Mouse (Mus musculus) G1E (cell line): ENCODE measurements around the gene Angpt4. TPM values are rescaled to one million over a fixed set of nuclear protein-coding genes. Genes with fewer than 3 reads are reported as not detected.

Source experiments
- ATAC-seq: 2 replicates; pipeline ENCODE4 v1.8.0; 2016; ENCODE audit warnings: mild to moderate bottlenecking; ENCODE audit not compliant: insufficient number of reproducible peaks, poor library complexity, low FRiP score, severe bottlenecking; ENCODE audit errors: extremely low read depth
- DNase-seq: peaks from one replicate; pipeline ENCODE4 v3.0.0; 2012; ENCODE audit warnings: low spot score
- H3K27me3 ChIP-seq: 2 replicates; pipeline ENCODE4 v1.6.1; 2012; ENCODE audit warnings: mild to moderate bottlenecking, low read length, inconsistent platforms; ENCODE audit not compliant: insufficient read depth
- H3K36me3 ChIP-seq: replicated peaks from 2 replicates; pipeline ENCODE3; 2012; ENCODE audit warnings: mild to moderate bottlenecking, inconsistent platforms
- H3K4me1 ChIP-seq: 2 replicates; pipeline ENCODE4 v1.6.1; 2012; ENCODE audit warnings: low read depth, low read length, inconsistent platforms, mixed read lengths; ENCODE audit not compliant: insufficient read depth
- H3K4me3 ChIP-seq: 2 replicates; pipeline ENCODE4 v1.5.1; 2012; ENCODE audit warnings: low read depth, mild to moderate bottlenecking, inconsistent platforms, low read length, moderate library complexity, mixed read lengths
- H3K9me3 ChIP-seq: replicated peaks from 2 replicates; pipeline ENCODE4 v1.6.1; 2012; ENCODE audit warnings: inconsistent platforms
- CTCF ChIP-seq: IDR thresholded peaks from 2 replicates; pipeline ENCODE4 v1.5.1; 2012; ENCODE audit warnings: low read depth, low read length, inconsistent platforms, mixed read lengths
- GATA1 ChIP-seq: IDR thresholded peaks from 2 replicates; pipeline ENCODE4 v1.6.1; 2012; ENCODE audit warnings: borderline replicate concordance, low read length, inconsistent platforms, mixed read lengths
- GATA2 ChIP-seq: IDR thresholded peaks from 2 replicates; pipeline ENCODE4 v1.6.1; 2012; ENCODE audit warnings: low read depth, low read length, inconsistent platforms, borderline replicate concordance
- POLR2AphosphoS5 ChIP-seq: IDR thresholded peaks from 2 replicates; pipeline ENCODE4 v1.6.1; 2012; ENCODE audit warnings: low read depth, low read length, inconsistent platforms; ENCODE audit not compliant: insufficient replicate concordance
- TAL1 ChIP-seq: conservative IDR thresholded peaks from 2 replicates; pipeline ENCODE4 v1.6.1; 2012; ENCODE audit warnings: low read depth, low read length, inconsistent platforms, mixed read lengths
- polyA plus RNA-seq: library from polyadenylated mRNA; stranded (reverse); fragments of >175 nt; gene quantifications from 2 replicates; pipeline ENCODE4 v1.2.3, GENCODE M21; 2012
- total RNA-seq, 2 experiments: library from RNA; stranded (forward) in 1 of 2; stranded (reverse) in 1 of 2; fragments of 200-1000 nt in 1 of 2; fragments of >200 nt in 1 of 2; fragmentation: Nextera tagmentation in 1 of 2; gene quantifications; 2 replicates each; pipeline ENCODE4 v1.2.3; 2014 to 2017

Gene Angpt4
- total and polyA plus RNA-seq, 3 experiments: not detected

GRCm38 (mm10) chr2:151967792-151968191 is 56.8 kb downstream of the Angpt4 start:
- H3K4me3 ChIP-seq: no peak overlapping the region
- H3K9me3 ChIP-seq: no peaks in the 10 kb centered on the region
- no peaks in the 10 kb centered on the region for H3K27me3 ChIP-seq
- H3K36me3 ChIP-seq: peaks cover 56% of the 10 kb centered on the region
- peaks cover 16% of the 10 kb centered on the region for H3K4me1 ChIP-seq
- ATAC-seq (no peak), DNase-seq (no peak)
- no peak for TF ChIP-seq POLR2AphosphoS5
- no peak for TF ChIP-seq CTCF
- no peak for TF ChIP-seq GATA2
- no peak for TF ChIP-seq TAL1
- no peak for TF ChIP-seq GATA1

- Histone ChIP-seq H3K36me3 (peaks cover 62% of the 10 kb centered on the region), H3K9me3 (no peaks in the 10 kb centered on the region), H3K27me3 (no peaks in the 10 kb centered on the region), H3K4me1 (peaks cover 20% of the 10 kb centered on the region), H3K4me3 (no peak overlapping the region)
- ATAC-seq (no peak), DNase-seq (no peak)
- no peak for TF ChIP-seq GATA1
- TF ChIP-seq CTCF: no peak
- no peak for TF ChIP-seq TAL1
These were observed 57.4 kb downstream of the Angpt4 start for GRCm38 (mm10) chr2:151968451-151968850.

GRCm38 (mm10) chr2:151968986-151969385 is 58.0 kb downstream of the Angpt4 start:
- TF ChIP-seq GATA2 (no peak), CTCF (no peak), TAL1 (no peak), POLR2AphosphoS5 (no peak), GATA1 (no peak)
- Histone ChIP-seq H3K27me3 (no peaks in the 10 kb centered on the region), H3K36me3 (peaks cover 68% of the 10 kb centered on the region), H3K4me3 (no peak overlapping the region), H3K9me3 (no peaks in the 10 kb centered on the region), H3K4me1 (peaks cover 21% of the 10 kb centered on the region)
- DNase-seq: no peak
- no peak for ATAC-seq

- TF ChIP-seq GATA2: no peak
- TF ChIP-seq TAL1: no peak
- no peak for TF ChIP-seq POLR2AphosphoS5
- TF ChIP-seq GATA1: no peak
- no peak for TF ChIP-seq CTCF
- no peak overlapping the region for H3K4me3 ChIP-seq
- no peaks in the 10 kb centered on the region for H3K9me3 ChIP-seq
- no peak for ATAC-seq
- H3K36me3 ChIP-seq: peaks cover 72% of the 10 kb centered on the region
- H3K27me3 ChIP-seq: no peaks in the 10 kb centered on the region
- H3K4me1 ChIP-seq: peaks cover 21% of the 10 kb centered on the region
- no peak for DNase-seq
These were observed 58.4 kb downstream of the Angpt4 start for GRCm38 (mm10) chr2:151969396-151969795.

GRCm38 (mm10) chr2:151970191-151971172 is 59.5 kb downstream of the Angpt4 start:
- H3K4me3 ChIP-seq: no peak overlapping the region
- TF ChIP-seq POLR2AphosphoS5: no peak
- TF ChIP-seq CTCF: no peak
- TF ChIP-seq GATA1: no peak
- no peak for TF ChIP-seq TAL1

GRCm38 (mm10) chr2:151971748-151972147 is 60.7 kb downstream of the Angpt4 start:
- TF ChIP-seq GATA1 (no peak), GATA2 (no peak), POLR2AphosphoS5 (no peak)
- Histone ChIP-seq H3K9me3 (no peaks in the 10 kb centered on the region), H3K4me3 (no peak overlapping the region), H3K4me1 (peaks cover 21% of the 10 kb centered on the region), H3K36me3 (peaks cover 93% of the 10 kb centered on the region), H3K27me3 (no peaks in the 10 kb centered on the region)
- DNase-seq (no peak), ATAC-seq (no peak)

More at GRCm38 (mm10) chr2:151970191-151971172, 59.5 kb downstream of the Angpt4 start:
- Histone ChIP-seq H3K36me3 (peaks cover 81% of the 10 kb centered on the region), H3K9me3 (no peaks in the 10 kb centered on the region), H3K27me3 (no peaks in the 10 kb centered on the region), H3K4me1 (peaks cover 21% of the 10 kb centered on the region)
- DNase-seq (no peak), ATAC-seq (no peak)
